Mouse (Mus musculus): Measurements from ENCODE around the gene Schip1. TPM values are rescaled to one million over a fixed set of nuclear protein-coding genes. Genes with fewer than 3 reads are reported as not detected.

Gene Schip1
- polyA plus RNA-seq, 1 experiment: 5.0 TPM

- no peak for DNase-seq (ENCODE audit: low read depth)
Observed at GRCm38 (mm10) chr3:68664337-68664736, 599.7 kb downstream of the Schip1 start.

- no peak for DNase-seq (ENCODE audit: low read depth)
Observed at GRCm38 (mm10) chr3:68666377-68666776, 601.8 kb downstream of the Schip1 start.

- DNase-seq (ENCODE audit: low read depth): no peak
Observed at GRCm38 (mm10) chr3:68667852-68668251, 603.2 kb downstream of the Schip1 start.

GRCm38 (mm10) chr3:68669418-68669974, 604.9 kb downstream of the Schip1 start:
- no peak for DNase-seq (ENCODE audit: low read depth)

- no peak for DNase-seq (ENCODE audit: low read depth)
Observed at GRCm38 (mm10) chr3:68674721-68675120, 610.1 kb downstream of the Schip1 start.

- DNase-seq (ENCODE audit: low read depth): no peak
Observed at GRCm38 (mm10) chr3:68675216-68675835, 610.7 kb downstream of the Schip1 start.

Other genes starting within 250 kb of the Schip1 start
- not detected in 2 replicates for gene Iqcj, start 172.6 kb upstream of the Schip1 start, polyA plus RNA-seq (2012; rRNA removed)
- gene Iqschfp, start 172.6 kb upstream of the Schip1 start, polyA plus RNA-seq (2012; rRNA removed): not detected in 2 replicates

Measured in gonadal fat pad, adult 2 months (tissue).